Mouse (Mus musculus) forebrain, embryonic 14.5 days (tissue): Measurements from ENCODE around the gene Cep170b. TPM values are rescaled to one million over a fixed set of nuclear protein-coding genes. Genes with fewer than 3 reads are reported as not detected.

Source experiments
- ATAC-seq: fragments of 200-750 bp; cut with Nextera tagmentation; 2 replicates; pipeline ENCODE4 v1.8.0; 2017; ENCODE audit warnings: mild to moderate bottlenecking, moderate library complexity
- DNase-seq: peaks from one replicate; pipeline ENCODE4 v3.0.0-alpha.2; 2015; ENCODE audit warnings: low spot score
- H3K27ac ChIP-seq: fragments of 300-500 bp; sonication (generic); 2 replicates; pipeline ENCODE4 v1.5.1; 2014; ENCODE audit warnings: low read depth, mild to moderate bottlenecking, control low read depth, low read length, moderate library complexity
- H3K27me3 ChIP-seq: fragments of 300-500 bp; sonication (generic); replicated peaks from 2 replicates; pipeline ENCODE4 v1.6.1; 2014; ENCODE audit warnings: low read length, control low read depth, mixed read lengths; ENCODE audit not compliant: control insufficient read depth, insufficient read depth
- H3K36me3 ChIP-seq: fragments of 300-500 bp; sonication (generic); 2 replicates; pipeline ENCODE4 v1.6.1; 2014; ENCODE audit warnings: low read length, control low read depth; ENCODE audit not compliant: control insufficient read depth, insufficient read depth
- H3K4me1 ChIP-seq: fragments of 300-500 bp; sonication (generic); 2 replicates; pipeline ENCODE4 v1.6.1; 2014; ENCODE audit warnings: antibody characterized with exemption, low read length, control low read depth; ENCODE audit not compliant: control insufficient read depth, insufficient read depth
- H3K4me2 ChIP-seq: fragments of 300-500 bp; sonication (generic); 2 replicates; pipeline ENCODE4 v1.6.1; 2014; ENCODE audit warnings: mild to moderate bottlenecking, control low read depth, low read length
- H3K4me3 ChIP-seq: fragments of 300-500 bp; sonication (generic); 2 replicates; pipeline ENCODE4 v1.5.1; 2014; ENCODE audit warnings: low read depth, low read length, control low read depth
- H3K9ac ChIP-seq: fragments of 300-500 bp; sonication (generic); 2 replicates; pipeline ENCODE4 v1.6.1; 2014; ENCODE audit warnings: mild to moderate bottlenecking, low read length, control low read depth, moderate library complexity
- H3K9me3 ChIP-seq: fragments of 300-500 bp; sonication (generic); replicated peaks from 2 replicates; pipeline ENCODE4 v1.6.1; 2016; ENCODE audit warnings: low read length, control low read depth, mixed read lengths; ENCODE audit not compliant: control insufficient read depth
- WGBS: fragments of 180-500 bp; shearing (Covaris S2); extraction: QIAGEN DNeasy Blood & Tissue Kit; methylation state at CpG from one replicate; pipeline ENCODE4 v1.1.7; 2014; 5-methylcytosine and 5-hydroxymethylcytosine counted together
- polyA plus RNA-seq: library from polyadenylated mRNA; unstranded; fragments of >200 nt; fragmentation: Nextera tagmentation; extraction: Ambion mirVana; gene quantifications from 2 replicates; pipeline ENCODE4 v1.2.1, GENCODE M21; 2014

Gene Cep170b
- polyA plus RNA-seq, 1 experiment from 2014 or later = 10.3 TPM

DNA sequence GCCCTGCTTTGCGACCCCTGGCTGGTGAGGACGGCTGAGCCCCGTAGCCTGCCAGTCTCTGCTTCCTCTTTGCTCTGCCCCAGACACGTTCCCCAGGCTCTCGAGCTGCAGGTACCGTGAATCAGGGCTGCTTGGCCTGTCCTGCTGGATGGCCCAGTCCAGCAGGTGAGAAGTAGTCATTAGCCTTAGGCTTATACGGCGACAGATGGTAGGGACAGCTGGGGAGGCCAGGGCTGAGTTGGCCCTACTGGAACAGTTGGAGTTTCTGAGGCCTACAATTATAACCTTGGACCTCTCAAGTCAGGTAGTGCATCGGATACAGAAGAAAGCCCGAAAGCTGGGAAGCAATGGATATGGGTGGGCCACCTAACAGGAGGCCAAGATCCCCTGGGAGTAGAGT lies 12.3 kb downstream of the Cep170b start:
- no peak overlapping the region for H3K4me2 ChIP-seq
- DNase-seq (no peak), ATAC-seq (no peak)
- H3K27ac ChIP-seq = no peak overlapping the region
- no peak overlapping the region for H3K4me3 ChIP-seq
- H3K27me3 ChIP-seq = no peaks in the 10 kb centered on the region
- H3K36me3 ChIP-seq = peaks cover 62% of the 10 kb centered on the region
- no peaks in the 10 kb centered on the region for H3K4me1 ChIP-seq
- no peaks in the 10 kb centered on the region for H3K9me3 ChIP-seq
- H3K9ac ChIP-seq = no peak overlapping the region
- WGBS = 91% methylated on average over 10 of the region's 10 CpGs

- peaks cover 79% of the 10 kb centered on the region for H3K36me3 ChIP-seq
- 88% methylated on average over 2 of the region's 2 CpGs for WGBS
- ATAC-seq = no peak
- DNase-seq = no peak
- H3K4me3 ChIP-seq = no peak overlapping the region
- no peak overlapping the region for H3K9ac ChIP-seq
- H3K4me2 ChIP-seq = no peak overlapping the region
- no peak overlapping the region for H3K27ac ChIP-seq
- no peaks in the 10 kb centered on the region for H3K4me1 ChIP-seq
- no peaks in the 10 kb centered on the region for H3K9me3 ChIP-seq
- no peaks in the 10 kb centered on the region for H3K27me3 ChIP-seq
Measured at GRCm38 (mm10) chr12:112734108-112734820, 14.0 kb downstream of the Cep170b start.

- ATAC-seq (no peak), DNase-seq (no peak)
- 88% methylated on average over 19 of the region's 19 CpGs for WGBS
- H3K27me3 ChIP-seq = no peaks in the 10 kb centered on the region
- H3K4me3 ChIP-seq = no peak overlapping the region
- no peaks in the 10 kb centered on the region for H3K9me3 ChIP-seq
- H3K9ac ChIP-seq = no peak overlapping the region
- H3K4me2 ChIP-seq = no peak overlapping the region
- no peaks in the 10 kb centered on the region for H3K4me1 ChIP-seq
- H3K27ac ChIP-seq = no peak overlapping the region
- peaks cover 87% of the 10 kb centered on the region for H3K36me3 ChIP-seq
Measured at GRCm38 (mm10) chr12:112734881-112735655, 14.8 kb downstream of the Cep170b start.

DNA sequence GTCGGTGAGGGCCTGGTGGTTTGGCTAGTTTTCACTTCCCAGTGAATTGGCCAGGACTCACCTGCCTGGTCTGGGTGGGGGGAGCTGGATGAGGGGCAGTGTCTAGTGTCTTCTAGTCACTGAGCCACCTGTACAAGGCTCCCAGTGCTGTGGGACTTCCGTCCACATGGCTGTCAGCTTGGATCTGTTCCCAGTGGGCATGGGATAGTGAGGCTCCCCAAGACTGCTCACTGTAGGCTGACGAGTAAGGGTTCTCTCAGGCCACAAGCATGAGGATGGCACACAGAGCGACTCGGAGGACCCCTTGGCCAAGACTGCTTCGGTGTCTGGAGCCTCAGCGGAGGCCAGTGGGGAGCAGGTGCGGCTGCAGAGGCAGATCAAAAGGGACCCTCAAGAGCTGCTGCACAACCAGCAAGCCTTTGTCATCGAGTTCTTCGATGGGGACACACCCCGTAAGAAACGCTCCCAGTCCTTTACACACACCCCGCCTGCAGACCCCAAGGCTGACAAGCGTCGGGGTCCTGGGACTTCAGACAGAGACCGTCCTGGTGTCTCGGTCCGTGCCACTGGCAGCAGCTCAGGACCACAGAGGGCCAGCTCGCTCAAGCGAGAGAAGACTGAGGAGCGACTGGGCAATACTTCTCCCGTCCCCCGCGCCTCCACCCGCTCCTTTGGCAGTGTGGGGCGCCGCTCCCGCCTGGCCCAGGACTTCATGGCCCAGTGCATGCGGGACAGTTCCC lies 15.8 kb downstream of the Cep170b start:
- ATAC-seq = no peak
- DNase-seq = no peak
- WGBS = 89% methylated on average over 29 of the region's 29 CpGs
- Histone ChIP-seq H3K9me3 (no peaks in the 10 kb centered on the region), H3K27ac (no peak overlapping the region), H3K4me1 (no peaks in the 10 kb centered on the region), H3K36me3 (peaks cover 95% of the 10 kb centered on the region), H3K9ac (no peak overlapping the region), H3K27me3 (no peaks in the 10 kb centered on the region), H3K4me3 (no peak overlapping the region), H3K4me2 (no peak overlapping the region)

DNA sequence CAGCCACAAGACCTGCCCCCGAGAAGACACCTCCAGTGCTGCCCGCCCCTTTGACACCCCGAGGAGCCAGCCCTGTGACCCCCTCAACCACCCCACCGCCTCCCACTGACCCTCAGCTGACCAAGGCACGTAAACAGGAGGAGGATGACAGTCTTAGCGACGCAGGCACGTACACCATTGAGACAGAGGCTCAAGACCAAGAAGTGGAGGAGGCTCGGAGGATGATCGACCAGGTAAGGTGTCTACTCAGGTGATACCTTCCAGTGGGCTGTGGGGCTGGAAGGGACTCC lies 16.3 kb downstream of the Cep170b start:
- Histone ChIP-seq H3K4me2 (no peak overlapping the region), H3K4me3 (no peak overlapping the region), H3K27me3 (no peaks in the 10 kb centered on the region), H3K9me3 (no peaks in the 10 kb centered on the region), H3K4me1 (no peaks in the 10 kb centered on the region), H3K9ac (no peak overlapping the region), H3K36me3 (peaks cover 93% of the 10 kb centered on the region), H3K27ac (no peak overlapping the region)
- DNase-seq (no peak), ATAC-seq (no peak)
- WGBS = 91% methylated on average over 10 of the region's 10 CpGs

GRCm38 (mm10) chr12:112737081-112737480 lies 16.8 kb downstream of the Cep170b start:
- Histone ChIP-seq H3K36me3 (peaks cover 88% of the 10 kb centered on the region), H3K27me3 (no peaks in the 10 kb centered on the region), H3K9me3 (no peaks in the 10 kb centered on the region), H3K4me3 (no peak overlapping the region), H3K4me1 (no peaks in the 10 kb centered on the region), H3K27ac (no peak overlapping the region), H3K9ac (no peak overlapping the region), H3K4me2 (no peak overlapping the region)
- ATAC-seq (no peak), DNase-seq (no peak)
- WGBS = 92% methylated on average over 7 of the region's 7 CpGs

DNA sequence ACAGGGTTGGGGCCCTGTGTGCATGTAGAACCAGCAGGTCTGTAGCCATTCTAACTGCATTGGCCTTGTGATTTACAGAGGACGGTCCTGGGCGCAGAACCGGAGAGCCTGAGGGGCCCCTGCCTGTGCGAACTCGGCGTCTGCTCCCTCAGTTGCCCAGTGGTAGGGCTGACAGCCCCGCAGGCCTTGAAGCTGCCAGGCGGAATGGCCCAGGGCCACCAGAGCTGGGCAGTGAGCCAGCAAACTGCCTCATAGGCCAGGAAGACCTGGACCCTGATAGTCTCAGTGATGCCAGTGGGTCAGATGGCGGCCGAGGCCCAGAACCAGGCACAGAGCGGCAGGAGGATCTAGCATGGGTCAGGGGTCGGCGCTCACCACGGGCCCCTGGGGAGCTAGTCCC lies 17.5 kb downstream of the Cep170b start:
- Histone ChIP-seq H3K4me2 (no peak overlapping the region), H3K36me3 (peaks cover 82% of the 10 kb centered on the region), H3K4me3 (no peak overlapping the region), H3K27me3 (no peaks in the 10 kb centered on the region), H3K9ac (no peak overlapping the region), H3K9me3 (no peaks in the 10 kb centered on the region), H3K27ac (no peak overlapping the region), H3K4me1 (no peaks in the 10 kb centered on the region)
- DNase-seq (no peak), ATAC-seq (no peak)
- WGBS = 82% methylated on average over 14 of the region's 14 CpGs

DNA sequence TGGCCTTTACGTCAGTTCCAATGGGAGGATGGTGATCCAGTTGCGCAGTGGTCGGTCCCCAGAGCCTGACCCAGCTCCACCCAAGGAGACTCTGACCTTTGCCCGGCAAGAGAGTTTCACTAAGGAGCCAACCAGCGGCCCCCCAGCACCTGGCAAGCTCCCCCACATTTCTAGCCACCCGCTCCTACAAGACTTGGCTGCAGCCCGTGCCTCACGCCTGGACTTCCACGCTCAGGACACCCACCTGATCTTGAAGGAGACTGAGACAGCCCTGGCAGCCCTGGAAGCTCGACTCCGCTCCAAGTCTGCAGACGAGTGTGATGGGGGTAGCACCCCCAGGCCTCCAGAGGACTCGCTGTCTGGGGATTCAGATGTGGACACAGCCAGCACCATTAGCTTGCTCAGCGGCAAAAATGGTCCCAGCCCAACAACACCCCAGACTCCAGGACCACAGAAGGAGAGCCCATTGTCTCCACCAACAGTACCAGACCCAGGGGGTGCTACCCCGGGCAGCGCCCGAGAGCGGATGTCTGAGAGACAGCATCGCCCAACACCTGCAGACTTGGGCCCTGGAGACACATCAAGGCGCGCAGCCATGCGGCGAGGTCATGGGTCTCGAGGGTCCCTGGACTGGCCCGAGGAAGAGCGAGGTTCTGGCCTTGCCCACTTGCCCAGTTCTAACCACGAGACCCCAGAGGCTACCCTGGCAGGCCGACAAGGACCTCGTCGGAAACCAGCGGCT lies 18.2 kb downstream of the Cep170b start:
- WGBS = 94% methylated on average over 31 of the region's 31 CpGs
- no peak for ATAC-seq
- H3K36me3 ChIP-seq = peaks cover 79% of the 10 kb centered on the region

More for the DNA sequence above, 18.2 kb downstream of the Cep170b start:
- Histone ChIP-seq H3K27ac (no peak overlapping the region), H3K27me3 (no peaks in the 10 kb centered on the region), H3K4me2 (no peak overlapping the region), H3K9me3 (no peaks in the 10 kb centered on the region), H3K9ac (no peak overlapping the region), H3K4me1 (no peaks in the 10 kb centered on the region), H3K4me3 (no peak overlapping the region)
- no peak for DNase-seq
